Mouse (Mus musculus) CH12.LX (cell line): Measurements from ENCODE around the gene Gm20878. TPM values are rescaled to one million over a fixed set of nuclear protein-coding genes. Genes with fewer than 3 reads are reported as not detected.
"Not testable (repeated sequence)": the region's sequence is repeated elsewhere in the genome, so short reads cannot be mapped to it uniquely, and the experiment has no call there.

ENCODE experiments used
- DNase-seq: peaks from one replicate; pipeline ENCODE4 v3.0.0-alpha.2; 2013; ENCODE audit errors: extremely low read depth
- H3K27ac ChIP-seq: 2 replicates; pipeline ENCODE4 v1.5.1; 2012; ENCODE audit warnings: low read depth, mild to moderate bottlenecking, control low read depth, moderate library complexity; ENCODE audit not compliant: insufficient read depth
- H3K27me3 ChIP-seq: replicated peaks from 2 replicates; pipeline ENCODE3; 2012; ENCODE audit warnings: inconsistent platforms
- H3K36me3 ChIP-seq, 2 experiments: replicated peaks in 1 of 2; 2 replicates each; pipeline versions ENCODE3 to v1.6.1; 2012; ENCODE audit warnings: inconsistent platforms in 1 of 2, low read length in 1 of 2, mild to moderate bottlenecking in 1 of 2, mixed read lengths in 1 of 2, moderate library complexity in 1 of 2; ENCODE audit not compliant: control insufficient read depth in 1 of 2, insufficient read depth in 1 of 2
- H3K4me1 ChIP-seq, 2 experiments: 2 replicates each; pipeline ENCODE4 v1.6.1; 2012; ENCODE audit warnings: inconsistent platforms in 1 of 2, moderate library complexity in 1 of 2; ENCODE audit not compliant: insufficient read depth in 2 of 2, control insufficient read depth in 1 of 2
- H3K4me2 ChIP-seq: 2 replicates; pipeline ENCODE4 v1.6.1; 2012; ENCODE audit warnings: low read depth, mild to moderate bottlenecking, control low read depth; ENCODE audit not compliant: poor library complexity, insufficient read depth, severe bottlenecking
- H3K4me3 ChIP-seq, 3 experiments: fragments of 150-350 bp in 1 of 3; sonication (generic) in 1 of 3; replicated peaks in 1 of 3; 2 replicates each; pipeline versions ENCODE3 to v1.5.1; 2011 to 2012; ENCODE audit warnings: low read depth in 2 of 3, low read length in 2 of 3, mild to moderate bottlenecking in 2 of 3, moderate library complexity in 2 of 3, control low read depth in 1 of 3, improper control_type of control experiment in 1 of 3, inconsistent platforms in 1 of 3, mixed read lengths in 1 of 3; ENCODE audit not compliant: poor library complexity in 1 of 3
- H3K79me2 ChIP-seq: replicated peaks from 2 replicates; pipeline ENCODE4 v1.6.1; 2012; ENCODE audit warnings: mild to moderate bottlenecking, moderate library complexity; ENCODE audit not compliant: control insufficient read depth, poor library complexity, insufficient read depth, severe bottlenecking; ENCODE audit errors: extremely low read depth
- H3K9ac ChIP-seq: 2 replicates; pipeline ENCODE4 v1.6.1; 2012; ENCODE audit warnings: low read depth, mild to moderate bottlenecking, control low read depth, moderate library complexity; ENCODE audit not compliant: insufficient read depth
- H3K9me3 ChIP-seq: replicated peaks from 2 replicates; pipeline ENCODE3; 2012; ENCODE audit warnings: low read length, inconsistent platforms, mixed read lengths
- dilution Hi-C: fragments of 300-500 bp; cut with MboI; formaldehyde crosslinking; loops from 2 replicates; pipeline ENCODE4 v1.14.3; 2020; ENCODE audit warnings: low sequenced_read_pairs; ENCODE audit not compliant: extremely low pct_unique_long_range_greater_than_20kb, extremely low pct_ligation_motif_present
- in situ Hi-C: fragments of 300-500 bp; cut with MboI; formaldehyde crosslinking; loops from 3 replicates; pipeline ENCODE4 v1.14.3; 2019; ENCODE audit warnings: low sequenced_read_pairs, low pct_ligation_motif_present, low pct_unique_long_range_greater_than_20kb, mixed read lengths
- polyA plus RNA-seq: library from polyadenylated mRNA; unstranded; fragments of >175 nt; gene quantifications from 2 replicates; pipeline ENCODE4 v1.2.1, GENCODE M21; 2012; ENCODE audit warnings: low read depth; ENCODE audit not compliant: insufficient read length
- total RNA-seq, 2 experiments: library from RNA; depleted of rRNA; stranded (reverse); fragments of 300-350 nt in 1 of 2; fragments of >200 nt in 1 of 2; gene quantifications; 2 replicates each; pipeline ENCODE4 v1.2.3; 2012 to 2014

Gene Gm20878
- not detected in 2 replicates for total RNA-seq (2012; rRNA removed)
- total RNA-seq (2014; rRNA removed) = not detected in 2 replicates
- polyA plus RNA-seq = 1.3 TPM in 1 of 2 replicates, not detected in the other

DNA sequence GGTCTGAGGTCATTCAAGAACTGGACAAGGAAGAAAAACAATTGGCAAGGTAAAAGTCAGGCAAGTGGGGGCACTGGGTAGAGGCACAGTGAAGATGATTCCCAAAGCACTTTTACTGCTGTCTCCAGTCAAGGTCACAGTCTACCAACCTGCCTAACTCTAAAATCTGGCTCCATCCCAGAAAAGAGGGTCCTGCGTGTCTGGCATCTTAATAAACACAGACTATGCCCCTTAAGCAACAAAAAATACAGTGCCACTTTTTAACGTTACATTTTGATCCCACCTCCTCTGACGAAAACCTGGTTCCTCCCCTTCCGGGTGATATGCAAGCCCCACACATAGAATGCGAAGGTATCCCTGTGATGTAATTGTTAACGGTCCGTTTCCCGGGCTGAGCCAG is at the start of gene Gm20878:
Gm20878 (plus strand) TSS at position 301 of the 400 bp plus-strand sequence.
- dilution Hi-C loops, H3K4me1 ChIP-seq, H3K9me3 ChIP-seq, H3K9ac ChIP-seq, in situ Hi-C loops, H3K4me2 ChIP-seq, H3K27ac ChIP-seq, H3K36me3 ChIP-seq, DNase-seq, H3K4me3 ChIP-seq, H3K27me3 ChIP-seq, H3K79me2 ChIP-seq: not testable (repeated sequence)

- H3K4me2 ChIP-seq, H3K9me3 ChIP-seq, dilution Hi-C loops, in situ Hi-C loops, H3K27me3 ChIP-seq, H3K36me3 ChIP-seq, H3K9ac ChIP-seq, H3K4me1 ChIP-seq, DNase-seq, H3K27ac ChIP-seq, H3K79me2 ChIP-seq, H3K4me3 ChIP-seq: not testable (repeated sequence)
Observed at GRCm38 (mm10) chr4:41903310-41903709, 38.1 kb upstream of the Gm20878 start, which contains the start of gene Gm21541. TSS of gene Gm21541 (plus strand) at chr4:41903610.

GRCm38 (mm10) chr4:41965758-41966157 is 24.4 kb downstream of the Gm20878 start, which contains the start of gene Fam205a4:
TSS of gene Fam205a4 (plus strand) at chr4:41966058.
- H3K4me2 ChIP-seq, H3K9ac ChIP-seq, H3K4me3 ChIP-seq, dilution Hi-C loops, H3K79me2 ChIP-seq, H3K4me1 ChIP-seq, H3K36me3 ChIP-seq, in situ Hi-C loops, H3K27me3 ChIP-seq, H3K27ac ChIP-seq, DNase-seq, H3K9me3 ChIP-seq: not testable (repeated sequence)

Other genes starting within 250 kb of the Gm20878 start
- not detected in 2 replicates for gene Cntfr, start 244.5 kb upstream of the Gm20878 start, total RNA-seq (2012; rRNA removed)
- not detected in 2 replicates for gene Cntfr, start 244.5 kb upstream of the Gm20878 start, total RNA-seq (2014; rRNA removed)
- not detected in 2 replicates for gene Cntfr, start 244.5 kb upstream of the Gm20878 start, polyA plus RNA-seq
- 4.2 and 5.7 TPM in 2 replicates for gene Il11ra1, start 241.6 kb upstream of the Gm20878 start, total RNA-seq (2012; rRNA removed)
- 1.2 and 1.3 TPM in 2 replicates for gene Il11ra1, start 241.6 kb upstream of the Gm20878 start, total RNA-seq (2014; rRNA removed)
- gene Il11ra1, start 241.6 kb upstream of the Gm20878 start, polyA plus RNA-seq = 4.8 and 6.9 TPM in 2 replicates
- gene Rpp25l, start 228.0 kb upstream of the Gm20878 start, total RNA-seq (2012; rRNA removed) = 65.3 and 84.1 TPM in 2 replicates
- gene Rpp25l, start 228.0 kb upstream of the Gm20878 start, total RNA-seq (2014; rRNA removed) = 62.8 and 72.8 TPM in 2 replicates
- 48.1 and 48.5 TPM in 2 replicates for gene Rpp25l, start 228.0 kb upstream of the Gm20878 start, polyA plus RNA-seq
- 130 and 133 TPM in 2 replicates for gene Dctn3, start 218.4 kb upstream of the Gm20878 start, total RNA-seq (2012; rRNA removed)
- gene Dctn3, start 218.4 kb upstream of the Gm20878 start, total RNA-seq (2014; rRNA removed) = 112 and 125 TPM in 2 replicates
- 90.5 and 117 TPM in 2 replicates for gene Dctn3, start 218.4 kb upstream of the Gm20878 start, polyA plus RNA-seq
- not detected in 2 replicates for gene Arid3c, start 210.4 kb upstream of the Gm20878 start, total RNA-seq (2012; rRNA removed)
- not detected in 2 replicates for gene Arid3c, start 210.4 kb upstream of the Gm20878 start, total RNA-seq (2014; rRNA removed)
- not detected in 2 replicates for gene Arid3c, start 210.4 kb upstream of the Gm20878 start, polyA plus RNA-seq
- 18.6 and 19.1 TPM in 2 replicates for gene Galt, start 186.3 kb upstream of the Gm20878 start, total RNA-seq (2012; rRNA removed)
- 23.0 and 23.2 TPM in 2 replicates for gene Galt, start 186.3 kb upstream of the Gm20878 start, total RNA-seq (2014; rRNA removed)
- gene Galt, start 186.3 kb upstream of the Gm20878 start, polyA plus RNA-seq = 16.6 and 22.9 TPM in 2 replicates
- 60.7 and 70.2 TPM in 2 replicates for gene Sigmar1, start 185.4 kb upstream of the Gm20878 start, total RNA-seq (2012; rRNA removed)
- 19.8 and 26.4 TPM in 2 replicates for gene Sigmar1, start 185.4 kb upstream of the Gm20878 start, total RNA-seq (2014; rRNA removed)
- gene Sigmar1, start 185.4 kb upstream of the Gm20878 start, polyA plus RNA-seq = 89.4 and 97.5 TPM in 2 replicates
- gene Ccl27a, start 167.3 kb upstream of the Gm20878 start, total RNA-seq (2012; rRNA removed) = 3.1 and 5.6 TPM in 2 replicates
- 2.5 and 3.3 TPM in 2 replicates for gene Ccl27a, start 167.3 kb upstream of the Gm20878 start, total RNA-seq (2014; rRNA removed)
- 2.7 and 6.4 TPM in 2 replicates for gene Ccl27a, start 167.3 kb upstream of the Gm20878 start, polyA plus RNA-seq
- gene Gm21541, start 38.0 kb upstream of the Gm20878 start, total RNA-seq (2012; rRNA removed) = not detected in 2 replicates
- not detected in 2 replicates for gene Gm21541, start 38.0 kb upstream of the Gm20878 start, total RNA-seq (2014; rRNA removed)
- not detected in 2 replicates for gene Gm21541, start 38.0 kb upstream of the Gm20878 start, polyA plus RNA-seq
- not detected in 2 replicates for gene Fam205a4, start 24.5 kb downstream of the Gm20878 start, total RNA-seq (2012; rRNA removed)
- not detected in 2 replicates for gene Fam205a4, start 24.5 kb downstream of the Gm20878 start, total RNA-seq (2014; rRNA removed)
- not detected in 2 replicates for gene Fam205a4, start 24.5 kb downstream of the Gm20878 start, polyA plus RNA-seq
- not detected in 2 replicates for gene Gm21093, start 93.2 kb downstream of the Gm20878 start, total RNA-seq (2012; rRNA removed)
- not detected in 2 replicates for gene Gm21093, start 93.2 kb downstream of the Gm20878 start, total RNA-seq (2014; rRNA removed)
- gene Gm21093, start 93.2 kb downstream of the Gm20878 start, polyA plus RNA-seq = not detected in 2 replicates
- gene Gm3893, start 149.6 kb downstream of the Gm20878 start, total RNA-seq (2012; rRNA removed) = not detected in 2 replicates
- not detected in 2 replicates for gene Gm3893, start 149.6 kb downstream of the Gm20878 start, total RNA-seq (2014; rRNA removed)
- gene Gm3893, start 149.6 kb downstream of the Gm20878 start, polyA plus RNA-seq = not detected in 2 replicates
- not detected in 2 replicates for gene Gm13304, start 173.2 kb downstream of the Gm20878 start, total RNA-seq (2012; rRNA removed)
- gene Gm13304, start 173.2 kb downstream of the Gm20878 start, total RNA-seq (2014; rRNA removed) = not detected in 2 replicates
- not detected in 2 replicates for gene Gm13304, start 173.2 kb downstream of the Gm20878 start, polyA plus RNA-seq
- not detected in 2 replicates for gene Gm13306, start 211.9 kb downstream of the Gm20878 start, total RNA-seq (2012; rRNA removed)
- not detected in 2 replicates for gene Gm13306, start 211.9 kb downstream of the Gm20878 start, total RNA-seq (2014; rRNA removed)
- not detected in 2 replicates for gene Gm13306, start 211.9 kb downstream of the Gm20878 start, polyA plus RNA-seq
- gene Gm13305, start 227.0 kb downstream of the Gm20878 start, total RNA-seq (2012; rRNA removed) = not detected in 2 replicates
- gene Gm13305, start 227.0 kb downstream of the Gm20878 start, total RNA-seq (2014; rRNA removed) = not detected in 2 replicates
- gene Gm13305, start 227.0 kb downstream of the Gm20878 start, polyA plus RNA-seq = not detected in 2 replicates